Mouse (Mus musculus) ZHBTc4 (cell line): ENCODE data around the gene Il10.

Experiments
- DNase-seq: peaks from one replicate; pipeline ENCODE4 v3.0.0-alpha.2; 2011; ENCODE audit warnings: low read depth, low spot score

The Il10 gene

GRCm38 (mm10) chr1:131019492-131020098 lies at the start of gene Il10:
TSS of gene Il10 (plus strand) at chr1:131019845.
- no peak for DNase-seq

- peak; percentile 19 for DNase-seq
These were observed 40.2 kb upstream of the Il10 start for GRCm38 (mm10) chr1:130979455-130979854.

- peak; percentile 40 for DNase-seq
These were observed 35.2 kb upstream of the Il10 start for GRCm38 (mm10) chr1:130984441-130984840.

- DNase-seq, result no peak
These were observed 32.6 kb upstream of the Il10 start for GRCm38 (mm10) chr1:130987001-130987400.

- no peak for DNase-seq
These were observed 32.2 kb upstream of the Il10 start for GRCm38 (mm10) chr1:130987418-130987817.

GRCm38 (mm10) chr1:130989331-130989730 lies 30.3 kb upstream of the Il10 start:
- DNase-seq, result no peak

- no peak for DNase-seq
These were observed 29.2 kb upstream of the Il10 start for GRCm38 (mm10) chr1:130990448-130990847.

GRCm38 (mm10) chr1:130993574-130994154 lies 26.0 kb upstream of the Il10 start:
- no peak for DNase-seq

- DNase-seq, result no peak
These were observed 24.1 kb upstream of the Il10 start for GRCm38 (mm10) chr1:130995515-130995914.

- no peak for DNase-seq
These were observed 23.3 kb upstream of the Il10 start for GRCm38 (mm10) chr1:130996356-130996755.

GRCm38 (mm10) chr1:130997441-130997840 lies 22.2 kb upstream of the Il10 start:
- no peak for DNase-seq

- no peak for DNase-seq
These were observed 21.3 kb upstream of the Il10 start for GRCm38 (mm10) chr1:130998321-130998720.

GRCm38 (mm10) chr1:130999708-131000107 lies 19.9 kb upstream of the Il10 start:
- no peak for DNase-seq

- no peak for DNase-seq
These were observed 19.3 kb upstream of the Il10 start for GRCm38 (mm10) chr1:131000296-131000695.

- DNase-seq, result no peak
These were observed 17.1 kb upstream of the Il10 start for GRCm38 (mm10) chr1:131002561-131002960.

GRCm38 (mm10) chr1:131003037-131003922 lies 16.4 kb upstream of the Il10 start:
- DNase-seq, result peak; percentile 53

- no peak for DNase-seq
These were observed 13.6 kb upstream of the Il10 start for GRCm38 (mm10) chr1:131006069-131006468.

GRCm38 (mm10) chr1:131010201-131011153 lies 9.2 kb upstream of the Il10 start:
- no peak for DNase-seq

- no peak for DNase-seq
These were observed 7.2 kb upstream of the Il10 start for GRCm38 (mm10) chr1:131012494-131012893.

GRCm38 (mm10) chr1:131013926-131014325 lies 5.7 kb upstream of the Il10 start:
- DNase-seq, result no peak

- no peak for DNase-seq
These were observed 4.4 kb upstream of the Il10 start for GRCm38 (mm10) chr1:131015281-131015680.
